Mouse (Mus musculus) liver, embryonic 14.5 days (tissue): ENCODE data around the gene Gm14743.

Source experiments
- CTCF ChIP-seq: IDR thresholded peaks from 2 replicates; pipeline ENCODE4 v1.5.1; 2016; ENCODE audit warnings: antibody characterized with exemption, low read depth, control low read depth
- EP300 ChIP-seq: IDR thresholded peaks from 2 replicates; pipeline ENCODE4 v1.6.1; 2016; ENCODE audit warnings: antibody characterized with exemption, low read depth

- TF ChIP-seq CTCF = no peak
- no peak for TF ChIP-seq EP300
These were observed 42.9 kb downstream of the Gm14743 start for GRCm38 (mm10) chrX:78202829-78203228.
